Mouse (Mus musculus) midbrain, embryonic 15.5 days (tissue): ENCODE data around the gene Cep135. TPM values are rescaled to one million over a fixed set of nuclear protein-coding genes. Genes with fewer than 3 reads are reported as not detected.

Source experiments
- ATAC-seq: fragments of 200-750 bp; cut with Nextera tagmentation; replicated peaks from 2 replicates; pipeline ENCODE4 v1.8.0; 2017; ENCODE audit warnings: moderate TSS enrichment
- H3K27ac ChIP-seq: fragments of 300-500 bp; sonication (generic); 2 replicates; pipeline ENCODE4 v1.5.1; 2015; ENCODE audit warnings: mild to moderate bottlenecking, inconsistent platforms
- H3K27me3 ChIP-seq: fragments of 300-500 bp; sonication (generic); replicated peaks from 2 replicates; pipeline ENCODE4 v1.6.1; 2015; ENCODE audit warnings: inconsistent platforms
- H3K36me3 ChIP-seq: fragments of 300-500 bp; sonication (generic); replicated peaks from 2 replicates; pipeline ENCODE4 v1.6.1; 2015; ENCODE audit warnings: inconsistent platforms
- H3K4me1 ChIP-seq: fragments of 300-500 bp; sonication (generic); 2 replicates; pipeline ENCODE4 v1.6.1; 2015; ENCODE audit warnings: inconsistent platforms
- H3K4me2 ChIP-seq: fragments of 300-500 bp; sonication (generic); 2 replicates; pipeline ENCODE4 v1.6.1; 2015; ENCODE audit warnings: inconsistent platforms, mild to moderate bottlenecking, moderate library complexity
- H3K4me3 ChIP-seq: fragments of 300-500 bp; sonication (generic); 2 replicates; pipeline ENCODE4 v1.5.1; 2015; ENCODE audit warnings: mild to moderate bottlenecking, inconsistent platforms
- H3K9ac ChIP-seq: fragments of 300-500 bp; sonication (generic); 2 replicates; pipeline ENCODE4 v1.6.1; 2015; ENCODE audit warnings: mild to moderate bottlenecking, inconsistent platforms
- H3K9me3 ChIP-seq: fragments of 300-500 bp; sonication (generic); 2 replicates; pipeline ENCODE4 v1.6.1; 2016; ENCODE audit warnings: inconsistent platforms
- WGBS: fragments of 180-500 bp; shearing (Covaris S2); methylation state at CpG from one replicate; pipeline ENCODE4 v1.1.7; 2015; ENCODE audit warnings: mixed read lengths; 5-methylcytosine and 5-hydroxymethylcytosine counted together
- polyA plus RNA-seq: library from polyadenylated mRNA; unstranded; fragments of >200 nt; fragmentation: Nextera tagmentation; extraction: Ambion mirVana; gene quantifications from 2 replicates; pipeline ENCODE4 v1.2.1, GENCODE M21; 2015

The Cep135 gene
- polyA plus RNA-seq, 1 experiment from 2014 or later = 3.7 TPM

DNA sequence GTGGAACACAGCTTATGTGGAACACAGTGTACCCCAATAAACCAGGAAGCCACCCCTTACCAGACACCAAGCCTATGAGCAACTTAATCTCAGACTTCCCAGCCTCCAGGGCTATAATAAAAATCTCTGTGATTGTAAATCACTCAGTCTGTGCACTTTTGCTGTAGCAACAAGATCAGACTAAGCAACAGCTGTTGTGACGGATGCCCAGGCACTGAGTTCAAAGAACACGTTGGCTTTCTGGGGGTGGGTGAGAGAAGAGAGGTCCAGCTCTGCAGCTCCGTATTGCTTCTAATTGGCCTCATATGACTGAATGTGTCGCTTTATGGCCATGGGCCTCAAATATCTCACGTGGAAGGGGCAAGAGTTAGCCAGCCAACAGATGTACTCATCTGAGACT lies 80.0 kb downstream of the Cep135 start:
- no peak for ATAC-seq
- H3K4me2 ChIP-seq = no peak overlapping the region
- peaks cover 29% of the 10 kb centered on the region for H3K4me1 ChIP-seq
- H3K27me3 ChIP-seq = no peaks in the 10 kb centered on the region
- no peak overlapping the region for H3K27ac ChIP-seq
- H3K9ac ChIP-seq = no peak overlapping the region
- H3K4me3 ChIP-seq = no peak overlapping the region
- 0 out of 2 replicates have a peak, but pooled peaks cover 2% of the 10 kb centered on the region for H3K36me3 ChIP-seq
- 89% methylated on average over 5 of the region's 5 CpGs for WGBS
- no peaks in the 10 kb centered on the region for H3K9me3 ChIP-seq

DNA sequence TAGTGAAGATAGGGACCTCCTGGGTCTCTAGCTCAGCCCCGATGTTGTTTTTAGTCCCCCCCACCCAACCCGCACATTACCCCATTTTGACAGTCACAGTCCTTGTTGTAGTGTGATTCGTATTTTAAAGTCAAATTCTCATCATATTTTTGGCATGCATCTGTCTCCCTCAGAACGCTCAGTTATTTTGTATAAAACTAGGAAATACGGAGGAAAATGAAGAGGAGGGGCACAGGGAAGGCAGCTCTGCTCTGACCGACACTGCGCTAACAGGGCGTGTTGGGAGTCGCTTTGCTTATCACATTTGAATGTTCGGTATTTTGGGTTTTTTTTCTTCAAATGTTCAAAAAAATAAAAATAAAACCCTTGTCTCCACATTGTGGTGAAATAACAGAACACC lies 81.7 kb downstream of the Cep135 start:
- ATAC-seq = no peak
- H3K27ac ChIP-seq = no peak overlapping the region
- H3K4me2 ChIP-seq = no peak overlapping the region
- H3K27me3 ChIP-seq = no peaks in the 10 kb centered on the region
- H3K36me3 ChIP-seq = 0 out of 2 replicates have a peak, but pooled peaks cover 2% of the 10 kb centered on the region
- no peaks in the 10 kb centered on the region for H3K9me3 ChIP-seq
- H3K4me3 ChIP-seq = no peak overlapping the region
- H3K9ac ChIP-seq = no peak overlapping the region
- H3K4me1 ChIP-seq = peaks cover 22% of the 10 kb centered on the region
- 94% methylated on average over 10 of the region's 10 CpGs for WGBS

DNA sequence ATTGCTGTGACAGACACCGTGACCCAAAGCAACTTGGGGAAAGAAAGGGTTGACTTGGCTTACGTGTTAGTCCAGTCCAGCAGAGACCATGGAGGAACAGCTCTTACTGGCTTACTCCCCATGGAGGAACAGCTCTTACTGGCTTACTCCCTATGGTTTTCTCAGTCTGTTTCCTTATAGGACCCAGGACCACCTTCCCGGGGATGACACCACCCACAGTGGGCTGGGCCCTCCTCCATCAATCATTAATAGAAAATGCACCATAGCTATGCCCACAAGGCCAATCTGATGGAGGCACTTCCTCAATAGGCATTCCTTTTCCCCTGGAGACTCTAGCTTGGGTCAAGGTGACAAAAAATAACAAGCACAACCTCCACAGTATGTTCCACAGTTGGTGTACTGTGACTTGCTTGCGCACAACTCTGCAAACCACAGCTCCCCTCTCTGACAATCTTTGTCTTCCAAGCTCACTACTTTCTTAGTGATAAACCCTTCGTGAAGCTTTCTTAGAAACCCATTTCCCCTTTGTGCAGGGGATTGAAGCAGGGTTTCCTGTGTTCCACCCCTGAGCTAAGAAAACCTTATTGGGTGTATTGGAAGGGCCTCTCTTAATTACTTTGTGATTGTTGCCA lies 85.6 kb downstream of the Cep135 start:
- H3K36me3 ChIP-seq = 0 out of 2 replicates have a peak, but pooled peaks cover 2% of the 10 kb centered on the region
- no peak overlapping the region for H3K27ac ChIP-seq
- H3K4me3 ChIP-seq = no peak overlapping the region
- H3K9ac ChIP-seq = no peak overlapping the region
- 92% methylated on average over 5 of the region's 5 CpGs for WGBS
- H3K27me3 ChIP-seq = no peaks in the 10 kb centered on the region
- no peaks in the 10 kb centered on the region for H3K4me1 ChIP-seq
- no peak overlapping the region for H3K4me2 ChIP-seq
- no peaks in the 10 kb centered on the region for H3K9me3 ChIP-seq
- no peak for ATAC-seq

DNA sequence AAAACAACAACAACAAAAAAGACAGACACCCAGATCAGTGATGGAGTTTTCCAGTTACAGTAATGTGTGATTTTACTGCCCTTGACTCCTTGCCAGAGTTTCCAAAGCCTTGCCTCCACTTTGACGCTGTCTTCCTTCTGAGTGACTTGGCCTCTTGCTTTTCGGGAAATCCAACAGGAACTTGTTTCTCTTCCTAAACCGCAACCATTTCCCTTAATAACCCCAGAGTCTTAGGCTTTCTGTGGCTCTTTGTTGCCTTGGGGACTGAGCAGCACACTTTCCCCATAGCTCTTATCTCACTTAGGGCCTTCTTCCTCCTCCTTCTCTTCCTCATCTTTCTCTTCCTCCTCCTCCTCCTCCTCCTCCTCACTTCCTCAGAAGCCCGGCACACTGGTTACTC lies 86.9 kb downstream of the Cep135 start:
- Histone ChIP-seq H3K9ac (no peak overlapping the region), H3K27me3 (no peaks in the 10 kb centered on the region), H3K36me3 (0 out of 2 replicates have a peak, but pooled peaks cover 2% of the 10 kb centered on the region), H3K4me1 (no peaks in the 10 kb centered on the region), H3K4me3 (no peak overlapping the region), H3K4me2 (no peak overlapping the region), H3K9me3 (no peaks in the 10 kb centered on the region), H3K27ac (no peak overlapping the region)
- 90% methylated on average over 4 of the region's 4 CpGs for WGBS
- ATAC-seq = no peak

DNA sequence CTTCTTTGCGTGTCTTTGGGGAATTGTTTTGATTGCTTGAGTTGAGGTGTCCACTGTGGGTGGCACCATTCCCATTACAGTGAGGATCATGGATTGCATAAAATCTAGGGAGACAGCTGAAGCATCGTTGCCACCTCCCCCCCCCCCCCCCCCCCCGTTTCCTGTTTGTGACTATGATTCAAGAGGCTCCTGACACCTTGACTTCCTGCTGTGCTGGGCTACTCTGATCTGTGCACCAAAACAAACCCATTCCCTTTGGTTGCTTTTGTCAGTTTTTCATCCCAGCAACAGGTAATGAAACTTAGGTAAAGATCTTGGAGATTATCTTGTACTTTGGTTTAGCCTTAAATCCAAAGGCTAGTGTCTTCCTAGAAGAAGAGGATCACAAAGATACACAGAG lies 92.5 kb downstream of the Cep135 start:
- no peak for ATAC-seq
- no peak overlapping the region for H3K9ac ChIP-seq
- 68% methylated on average over 2 of the region's 3 CpGs for WGBS
- H3K4me2 ChIP-seq = no peak overlapping the region
- no peaks in the 10 kb centered on the region for H3K9me3 ChIP-seq
- H3K27me3 ChIP-seq = no peaks in the 10 kb centered on the region
- peaks cover 20% of the 10 kb centered on the region for H3K4me1 ChIP-seq
- H3K4me3 ChIP-seq = no peak overlapping the region
- 0 out of 2 replicates have a peak overlapping the region, but pooled peaks have one; percentile 62 for H3K27ac ChIP-seq
- H3K36me3 ChIP-seq = no peaks in the 10 kb centered on the region

DNA sequence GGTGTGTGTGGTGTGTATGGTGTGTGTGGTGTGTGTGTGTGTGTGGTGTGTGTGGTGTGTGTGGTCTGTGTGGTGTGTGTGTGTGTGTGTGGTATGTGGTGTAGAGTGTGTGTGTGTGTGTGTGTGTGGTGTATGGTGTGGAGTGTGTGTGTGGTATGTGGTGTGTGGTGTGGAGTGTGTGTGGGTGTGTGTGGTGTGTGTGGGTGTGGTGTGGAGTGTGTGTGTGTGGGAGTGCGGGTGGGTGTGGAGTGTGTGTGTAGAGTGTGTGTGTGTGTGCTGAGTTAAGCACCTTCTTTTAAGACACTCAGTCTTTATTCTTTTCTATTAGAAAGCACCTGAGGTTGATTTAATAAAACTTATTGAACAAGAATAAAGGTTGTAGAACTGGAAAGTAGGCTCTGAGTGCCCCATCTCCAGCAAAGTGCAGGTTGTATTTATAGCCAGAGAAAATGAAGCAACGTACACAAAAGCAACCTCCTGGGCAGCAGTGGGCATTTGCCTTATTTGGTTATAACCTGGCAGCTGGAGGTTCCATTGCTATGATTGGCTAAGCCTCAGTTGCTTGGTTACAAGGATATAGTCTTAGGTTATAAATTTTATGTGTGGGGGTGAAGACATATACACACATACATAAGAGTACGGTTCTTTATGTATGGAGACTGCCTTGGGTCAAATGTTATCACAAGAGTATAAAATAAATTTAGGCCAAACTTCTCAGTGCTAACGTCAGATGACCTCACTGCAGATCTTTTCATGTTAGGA lies 93.6 kb downstream of the Cep135 start:
- WGBS = 56% methylated on average over 4 of the region's 4 CpGs
- Histone ChIP-seq H3K4me1 (peaks cover 20% of the 10 kb centered on the region), H3K27me3 (no peaks in the 10 kb centered on the region), H3K36me3 (no peaks in the 10 kb centered on the region), H3K4me2 (no peak overlapping the region), H3K27ac (peak overlapping the region; percentile 62), H3K4me3 (no peak overlapping the region), H3K9me3 (no peaks in the 10 kb centered on the region), H3K9ac (no peak overlapping the region)
- ATAC-seq = peak; percentile 46

DNA sequence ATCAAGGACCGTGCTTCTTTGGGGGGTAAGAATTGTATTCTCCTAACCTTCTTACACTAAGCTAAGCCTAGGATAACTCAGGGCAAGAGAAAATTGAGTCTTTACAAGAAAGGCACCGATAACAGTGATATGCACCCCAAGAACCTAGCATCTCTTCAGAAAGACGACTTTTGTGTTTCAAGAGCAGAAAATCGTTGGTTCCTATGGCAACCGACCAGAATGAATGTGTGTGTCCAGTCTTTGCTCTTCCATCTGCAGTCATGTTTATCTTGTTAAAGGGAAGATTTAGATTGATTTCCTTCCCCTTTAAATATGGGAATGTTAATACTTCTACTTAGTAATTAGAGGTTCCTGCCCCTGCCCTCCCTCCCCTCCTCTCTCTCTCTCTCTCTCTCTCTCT lies 95.0 kb downstream of the Cep135 start:
- Histone ChIP-seq H3K4me2 (peak overlapping the region; percentile 8; the same call in 1 of the 2 replicates), H3K27ac (peak overlapping the region; percentile 69), H3K9me3 (no peaks in the 10 kb centered on the region), H3K4me3 (no peak overlapping the region), H3K4me1 (peaks cover 20% of the 10 kb centered on the region), H3K27me3 (no peaks in the 10 kb centered on the region), H3K36me3 (no peaks in the 10 kb centered on the region), H3K9ac (no peak overlapping the region)
- no peak; the same call in 1 of the 2 replicates for ATAC-seq
- WGBS = 31% methylated on average over 5 of the region's 5 CpGs

DNA sequence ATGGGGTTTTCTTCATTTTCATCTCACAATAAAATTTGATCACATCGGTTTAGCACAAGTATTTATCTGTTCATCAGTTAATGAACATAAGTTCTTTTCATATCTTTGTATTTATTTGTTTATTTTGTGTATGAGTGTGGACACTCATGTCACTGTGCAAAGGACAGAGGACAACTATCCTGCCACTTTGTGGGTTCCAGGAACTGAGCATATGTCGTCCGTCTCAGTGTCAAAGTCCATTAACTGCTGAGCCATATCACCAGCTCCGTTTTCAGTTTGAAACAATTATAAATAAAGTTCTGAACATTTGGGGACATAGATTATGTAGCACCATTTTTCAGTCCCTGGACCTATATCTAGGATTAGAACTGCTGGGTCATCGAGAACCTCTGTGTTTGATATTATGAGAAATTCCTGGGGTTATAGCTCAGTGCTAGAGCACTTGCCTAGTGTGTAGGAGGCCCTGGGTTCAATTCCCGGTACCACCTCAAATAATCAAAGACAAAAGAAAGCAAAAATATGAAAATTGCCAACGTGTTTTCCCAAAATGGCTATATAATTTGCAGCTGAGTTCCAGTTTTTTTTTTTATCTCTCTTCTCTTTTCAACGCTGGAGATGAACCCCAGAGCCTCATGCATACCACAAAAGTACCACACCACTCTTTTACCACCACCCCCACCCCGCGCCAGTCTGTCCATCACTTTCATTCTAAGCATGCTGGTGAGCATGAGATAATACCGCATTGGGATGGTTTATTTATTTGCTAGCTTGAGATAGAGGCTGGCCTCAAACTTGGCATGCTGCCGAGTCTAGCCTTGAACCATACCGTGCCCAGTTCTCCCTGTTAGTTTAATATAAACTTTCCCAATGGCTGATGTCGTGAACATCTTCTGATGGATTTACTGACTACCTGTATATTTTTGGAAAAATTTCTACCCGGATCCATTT lies 96.4 kb downstream of the Cep135 start:
- Histone ChIP-seq H3K9me3 (no peaks in the 10 kb centered on the region), H3K9ac (no peak overlapping the region), H3K27me3 (no peaks in the 10 kb centered on the region), H3K4me3 (no peak overlapping the region), H3K36me3 (no peaks in the 10 kb centered on the region), H3K4me2 (no peak overlapping the region), H3K4me1 (peaks cover 20% of the 10 kb centered on the region), H3K27ac (no peak overlapping the region)
- WGBS = 92% methylated on average over 15 of the region's 15 CpGs
- ATAC-seq = no peak

DNA sequence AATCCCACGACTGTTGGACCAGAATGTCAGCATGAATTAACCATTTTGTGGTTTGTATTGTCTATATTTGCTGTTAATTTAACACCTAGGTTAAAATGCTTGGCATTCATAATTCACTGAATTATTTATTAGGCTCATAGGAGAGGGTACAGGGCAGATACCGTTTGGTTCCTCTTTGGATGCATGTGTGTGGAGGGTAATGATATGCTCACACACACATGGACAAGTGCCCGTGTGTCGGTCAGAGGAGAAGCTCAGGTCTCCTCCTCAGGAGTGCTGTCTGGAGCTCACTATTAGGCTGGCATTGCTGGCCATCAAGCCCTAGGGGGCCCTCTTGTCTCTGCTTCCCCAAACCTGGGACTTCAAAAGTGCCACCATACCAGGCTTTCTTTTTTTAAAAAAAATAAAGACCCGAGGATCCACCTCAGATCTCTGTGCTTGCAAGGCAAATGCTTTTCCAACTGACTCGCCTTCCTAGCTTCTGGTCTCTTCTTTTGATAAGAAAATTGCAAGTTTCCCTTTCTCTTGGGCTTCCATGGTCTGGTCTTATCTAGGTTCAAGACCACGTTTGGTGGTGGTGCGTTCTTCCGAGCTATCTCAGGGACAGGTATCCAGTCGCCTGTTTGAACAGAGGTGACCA lies 99.6 kb downstream of the Cep135 start:
- Histone ChIP-seq H3K27me3 (no peaks in the 10 kb centered on the region), H3K4me1 (peaks cover 15% of the 10 kb centered on the region), H3K9ac (no peak overlapping the region), H3K4me2 (no peak overlapping the region), H3K36me3 (no peaks in the 10 kb centered on the region), H3K4me3 (no peak overlapping the region), H3K27ac (no peak overlapping the region), H3K9me3 (no peaks in the 10 kb centered on the region)
- 89% methylated on average over 10 of the region's 10 CpGs for whole genome bisulfite sequencing
- no peak for ATAC-seq

DNA sequence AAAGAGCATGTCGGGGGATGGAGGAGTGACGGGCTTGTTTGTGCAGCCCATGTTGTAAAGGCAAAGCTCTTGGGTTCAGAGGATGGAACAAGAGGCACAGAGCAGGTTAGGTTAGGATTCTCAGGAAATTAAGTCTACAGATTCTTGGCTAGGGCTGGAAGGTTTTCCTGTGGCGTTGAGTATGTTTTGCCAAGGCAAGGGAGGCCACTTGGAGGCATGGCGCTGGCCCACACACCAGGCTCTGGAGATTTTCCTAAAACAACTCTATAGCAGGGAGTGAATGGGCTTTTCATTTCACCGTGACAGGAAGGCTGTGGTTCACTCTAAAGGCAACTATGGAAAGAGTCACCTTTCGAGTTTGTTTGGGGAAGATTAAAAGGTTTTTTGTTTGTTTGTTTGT lies 100.1 kb downstream of the Cep135 start:
- ATAC-seq = no peak
- H3K9me3 ChIP-seq = no peaks in the 10 kb centered on the region
- H3K4me3 ChIP-seq = no peak overlapping the region
- H3K4me1 ChIP-seq = peaks cover 12% of the 10 kb centered on the region
- H3K27ac ChIP-seq = no peak overlapping the region
- 83% methylated on average over 6 of the region's 6 CpGs for WGBS
- no peaks in the 10 kb centered on the region for H3K27me3 ChIP-seq
- no peak overlapping the region for H3K9ac ChIP-seq
- H3K36me3 ChIP-seq = no peaks in the 10 kb centered on the region
- no peak overlapping the region for H3K4me2 ChIP-seq

DNA sequence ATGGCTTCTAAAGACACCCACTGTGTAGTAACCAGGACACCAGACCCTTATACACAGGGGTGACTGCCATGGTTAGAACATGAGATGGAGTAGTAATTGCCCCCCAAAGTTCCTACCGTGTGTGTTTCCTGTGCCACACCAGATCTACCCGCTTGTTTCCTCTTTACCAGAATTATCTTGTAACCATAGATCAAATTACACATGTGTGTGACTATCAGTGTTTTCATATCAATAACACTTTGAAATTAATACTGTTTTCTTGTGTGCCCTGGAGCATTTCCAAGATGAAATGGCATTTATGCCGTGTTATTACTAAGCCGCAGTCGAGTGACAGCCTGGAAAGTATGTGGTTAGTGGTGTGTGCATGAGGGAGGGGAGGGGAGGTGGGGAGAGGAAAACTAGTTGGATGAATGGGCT lies 101.7 kb downstream of the Cep135 start:
- Histone ChIP-seq H3K36me3 (no peaks in the 10 kb centered on the region), H3K4me1 (peaks cover 10% of the 10 kb centered on the region), H3K27ac (no peak overlapping the region), H3K9me3 (no peaks in the 10 kb centered on the region), H3K4me3 (no peak overlapping the region), H3K27me3 (no peaks in the 10 kb centered on the region), H3K9ac (no peak overlapping the region), H3K4me2 (no peak overlapping the region)
- ATAC-seq = no peak
- WGBS = 71% methylated on average over 5 of the region's 5 CpGs

DNA sequence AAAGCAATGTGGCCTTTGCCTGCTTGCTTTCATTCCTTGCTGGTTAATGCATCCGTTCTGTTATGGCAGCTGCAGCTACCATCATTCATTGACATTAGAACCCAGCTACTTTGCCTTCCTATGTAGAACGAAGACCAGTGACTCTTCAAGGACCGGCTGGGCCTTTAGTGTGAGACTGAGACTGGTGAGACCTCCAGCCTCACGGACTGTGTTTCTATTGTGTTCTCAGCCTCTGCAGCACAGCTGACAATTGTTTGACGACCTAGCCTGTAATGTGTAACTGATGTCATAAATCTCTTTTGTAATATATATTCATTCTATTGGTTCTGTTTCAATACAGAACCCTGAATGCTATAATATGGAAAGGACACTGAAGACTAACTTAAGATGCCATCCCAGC lies 102.8 kb downstream of the Cep135 start:
- Histone ChIP-seq H3K4me3 (no peak overlapping the region), H3K4me2 (no peak overlapping the region), H3K27ac (no peak overlapping the region), H3K36me3 (no peaks in the 10 kb centered on the region), H3K9me3 (no peaks in the 10 kb centered on the region), H3K9ac (no peak overlapping the region), H3K4me1 (peaks cover 10% of the 10 kb centered on the region), H3K27me3 (no peaks in the 10 kb centered on the region)
- ATAC-seq = no peak
- WGBS = 85% methylated on average over 5 of the region's 5 CpGs
